Mouse (Mus musculus): ENCODE results near the gene Hist1h3h. TPM values are rescaled to one million over a fixed set of nuclear protein-coding genes. Genes with fewer than 3 reads are reported as not detected.
"Not testable (repeated sequence)": the region's sequence is repeated elsewhere in the genome, so short reads cannot be mapped to it uniquely, and the experiment has no call there.

Gene Hist1h3h
- polyA plus RNA-seq, 1 experiment from 2014 or later: 36.8 TPM

DNA sequence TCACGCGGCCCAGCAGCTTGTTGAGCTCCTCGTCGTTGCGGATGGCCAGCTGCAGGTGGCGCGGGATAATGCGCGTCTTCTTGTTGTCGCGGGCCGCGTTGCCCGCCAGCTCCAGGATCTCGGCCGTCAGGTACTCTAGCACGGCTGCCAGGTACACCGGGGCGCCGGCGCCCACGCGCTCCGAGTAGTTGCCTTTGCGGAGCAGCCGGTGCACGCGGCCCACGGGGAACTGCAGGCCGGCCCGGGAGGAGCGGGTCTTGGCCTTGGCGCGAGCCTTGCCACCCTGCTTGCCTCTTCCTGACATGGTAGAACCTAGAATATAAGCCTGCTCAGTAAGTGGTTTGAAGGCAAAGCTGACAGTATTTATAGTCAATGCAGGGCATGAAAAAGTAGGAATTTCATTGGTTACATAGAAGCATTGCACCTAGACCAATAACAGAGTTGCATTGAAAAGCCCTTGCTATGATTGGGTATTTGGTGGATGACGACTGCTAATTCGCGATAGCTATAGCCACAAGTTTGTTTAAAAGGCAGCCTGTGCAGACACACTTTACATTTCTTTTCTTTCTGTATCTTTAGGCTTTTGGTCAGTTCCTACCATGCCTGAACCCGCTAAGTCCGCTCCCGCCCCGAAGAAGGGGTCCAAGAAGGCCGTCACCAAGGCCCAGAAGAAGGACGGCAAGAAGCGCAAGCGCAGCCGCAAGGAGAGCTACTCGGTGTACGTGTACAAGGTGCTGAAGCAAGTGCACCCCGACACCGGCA lies 36.2 kb downstream of the Hist1h3h start, which contains the start of the genes Hist1h2ak and Hist1h2bn:
Gene Hist1h2ak, minus strand, starts transcription at position 304 of the 762 bp plus-strand sequence.
Gene Hist1h2bn, plus strand, starts transcription at position 600 of the 762 bp plus-strand sequence.
- not testable (repeated sequence) for H3K27me3 ChIP-seq, H3K36me3 ChIP-seq, H3K9me3 ChIP-seq
- Histone ChIP-seq H3K9ac (replicated peaks) (peak within 1 kb of the TSS; percentile 68), H3K4me1 (replicated peaks) (peaks cover 24% of the 10 kb centered on the region), H3K4me3 (replicated peaks) (peak within 1 kb of the TSS; percentile 47), H3K4me2 (peak within 1 kb of the TSS; percentile 73), H3K27ac (peak within 1 kb of the TSS; percentile 95)
- WGBS: under 1% methylated on average over 44 of the region's 50 CpGs
- peak; percentile 95 for ATAC-seq (ENCODE audit: insufficient number of reproducible peaks, insufficient read depth, low FRiP score, low TSS enrichment, low read depth)

DNA sequence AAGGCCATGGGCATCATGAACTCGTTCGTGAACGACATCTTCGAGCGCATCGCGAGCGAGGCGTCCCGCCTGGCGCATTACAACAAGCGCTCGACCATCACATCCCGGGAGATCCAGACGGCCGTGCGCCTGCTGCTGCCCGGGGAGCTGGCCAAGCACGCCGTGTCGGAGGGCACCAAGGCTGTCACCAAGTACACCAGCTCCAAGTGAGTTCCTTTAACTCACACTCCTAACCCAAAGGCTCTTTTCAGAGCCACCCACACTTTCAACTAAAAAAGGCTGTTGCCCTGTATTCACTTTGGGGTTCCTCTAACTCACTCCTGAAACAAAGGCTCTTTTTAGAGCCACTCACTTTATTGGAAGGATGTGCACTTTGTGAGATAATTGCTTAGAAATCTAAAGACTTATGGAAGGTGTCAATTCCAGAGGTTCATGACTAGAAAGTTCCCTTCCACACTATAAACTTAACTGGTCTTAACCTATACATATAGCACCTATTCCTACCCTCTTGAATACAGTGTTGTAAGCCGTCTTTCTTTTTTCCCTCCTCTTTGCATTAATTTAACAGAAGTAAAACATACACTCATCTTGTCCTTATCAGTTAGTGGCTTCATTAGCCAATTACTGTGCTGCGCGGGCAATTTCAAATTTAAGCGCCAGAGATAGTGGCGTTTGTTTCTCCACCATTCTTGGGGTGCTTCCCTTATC lies 37.0 kb downstream of the Hist1h3h start:
- Histone ChIP-seq H3K4me1 (replicated peaks) (peaks cover 18% of the 10 kb centered on the region), H3K9ac (replicated peaks) (peak overlapping the region; percentile 66), H3K4me2 (peak overlapping the region; percentile 73), H3K4me3 (replicated peaks) (peak overlapping the region; percentile 47), H3K27ac (peak overlapping the region; percentile 95)
- 2% methylated on average over 16 of the region's 26 CpGs for WGBS
- not testable (repeated sequence) for H3K27me3 ChIP-seq; ATAC-seq (ENCODE audit: insufficient number of reproducible peaks, insufficient read depth, low FRiP score, low TSS enrichment, low read depth); H3K9me3 ChIP-seq; H3K36me3 ChIP-seq

DNA sequence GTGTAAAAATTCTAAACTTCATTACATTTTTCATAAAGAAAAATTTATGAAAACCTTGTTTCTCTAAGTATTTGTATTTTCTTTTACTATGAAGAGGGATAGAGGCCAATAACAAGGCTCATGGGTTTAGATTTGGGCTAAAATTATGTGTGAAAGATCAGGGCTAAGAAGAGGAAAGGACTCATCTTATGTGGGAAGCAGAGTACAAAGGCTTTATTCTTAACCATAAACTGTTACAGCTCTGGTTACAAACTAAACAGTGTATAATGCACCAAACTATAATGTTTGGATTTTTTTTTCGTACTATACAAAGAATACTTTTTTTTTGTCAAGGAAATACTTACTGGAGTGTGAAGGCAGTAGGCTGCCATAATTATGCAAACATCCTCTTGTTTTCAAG lies 38.2 kb downstream of the Hist1h3h start:
- Histone ChIP-seq H3K4me3 (replicated peaks) (no peak overlapping the region), H3K27me3 (no peaks in the 10 kb centered on the region), H3K4me2 (peak overlapping the region; percentile 73; the same call in 1 of the 2 replicates), H3K27ac (no peak overlapping the region), H3K4me1 (replicated peaks) (peaks cover 15% of the 10 kb centered on the region), H3K9ac (replicated peaks) (no peak overlapping the region), H3K36me3 (no peaks in the 10 kb centered on the region), H3K9me3 (no peaks in the 10 kb centered on the region)
- WGBS: 72% methylated on average over 1 of the region's 1 CpGs
- no peak for ATAC-seq (ENCODE audit: insufficient number of reproducible peaks, insufficient read depth, low FRiP score, low TSS enrichment, low read depth)

Small RNA genes lying within 50 kb of the gene (microRNA-seq; reads per million reads assigned to microRNA genes)
- gene Gm44357 (not detected), gene Gm44367 (not detected), gene Gm44454 (not detected)

Other genes starting within 250 kb of the Hist1h3h start
- 2.1 TPM in 2 replicates for gene Nkapl, start 249.2 kb upstream of the Hist1h3h start, polyA plus RNA-seq (2016; fragmentation: Nextera tagmentation; extraction: Ambion mirVana)
- gene Zkscan4, start 238.8 kb upstream of the Hist1h3h start, polyA plus RNA-seq (2016; fragmentation: Nextera tagmentation; extraction: Ambion mirVana): 3.6 and 4.1 TPM in 2 replicates
- gene Gm10065, start 238.2 kb upstream of the Hist1h3h start, polyA plus RNA-seq (2016; fragmentation: Nextera tagmentation; extraction: Ambion mirVana): not detected in 2 replicates
- gene AK157302, start 222.4 kb upstream of the Hist1h3h start, polyA plus RNA-seq (2016; fragmentation: Nextera tagmentation; extraction: Ambion mirVana): 0.42 and 0.48 TPM in 2 replicates
- 4.7 and 4.8 TPM in 2 replicates for gene Gm11273, start 216.2 kb upstream of the Hist1h3h start, polyA plus RNA-seq (2016; fragmentation: Nextera tagmentation; extraction: Ambion mirVana)
- 8.4 and 8.7 TPM in 2 replicates for gene Zkscan8, start 186.5 kb upstream of the Hist1h3h start, polyA plus RNA-seq (2016; fragmentation: Nextera tagmentation; extraction: Ambion mirVana)
- gene Olfr1366, start 174.9 kb upstream of the Hist1h3h start, polyA plus RNA-seq (2016; fragmentation: Nextera tagmentation; extraction: Ambion mirVana): 0.12 and 0.18 TPM in 2 replicates
- gene Olfr1535, start 157.8 kb upstream of the Hist1h3h start, polyA plus RNA-seq (2016; fragmentation: Nextera tagmentation; extraction: Ambion mirVana): 0.05 TPM in 1 of 2 replicates, not detected in the other
- not detected in 2 replicates for gene Olfr1364, start 135.9 kb upstream of the Hist1h3h start, polyA plus RNA-seq (2016; fragmentation: Nextera tagmentation; extraction: Ambion mirVana)
- gene Olfr1362, start 103.6 kb upstream of the Hist1h3h start, polyA plus RNA-seq (2016; fragmentation: Nextera tagmentation; extraction: Ambion mirVana): not detected in 2 replicates
- gene Olfr11, start 75.1 kb upstream of the Hist1h3h start, polyA plus RNA-seq (2016; fragmentation: Nextera tagmentation; extraction: Ambion mirVana): not detected in 2 replicates
- gene Olfr1361, start 54.3 kb upstream of the Hist1h3h start, polyA plus RNA-seq (2016; fragmentation: Nextera tagmentation; extraction: Ambion mirVana): not detected in 2 replicates
- gene Olfr1360, start 40.3 kb upstream of the Hist1h3h start, polyA plus RNA-seq (2016; fragmentation: Nextera tagmentation; extraction: Ambion mirVana): not detected in 2 replicates
- gene Olfr1359, start 19.5 kb upstream of the Hist1h3h start, polyA plus RNA-seq (2016; fragmentation: Nextera tagmentation; extraction: Ambion mirVana): not detected in 2 replicates
- 4.6 and 6.2 TPM in 2 replicates for gene Hist1h2bl, start 1.5 kb upstream of the Hist1h3h start, polyA plus RNA-seq (2016; fragmentation: Nextera tagmentation; extraction: Ambion mirVana)
- gene Hist1h2ai, start 1.2 kb upstream of the Hist1h3h start, polyA plus RNA-seq (2016; fragmentation: Nextera tagmentation; extraction: Ambion mirVana): 55.1 and 62.4 TPM in 2 replicates
- gene Hist1h2bm, start 4.4 kb downstream of the Hist1h3h start, polyA plus RNA-seq (2016; fragmentation: Nextera tagmentation; extraction: Ambion mirVana): 8.4 and 8.9 TPM in 2 replicates
- 0.88 and 0.99 TPM in 2 replicates for gene Hist1h4j, start 17.4 kb downstream of the Hist1h3h start, polyA plus RNA-seq (2016; fragmentation: Nextera tagmentation; extraction: Ambion mirVana)
- 5.4 and 11.3 TPM in 2 replicates for gene Hist1h4k, start 32.8 kb downstream of the Hist1h3h start, polyA plus RNA-seq (2016; fragmentation: Nextera tagmentation; extraction: Ambion mirVana)
- 51.3 and 71.5 TPM in 2 replicates for gene Hist1h2ak, start 36.2 kb downstream of the Hist1h3h start, polyA plus RNA-seq (2016; fragmentation: Nextera tagmentation; extraction: Ambion mirVana)
- gene Hist1h2bn, start 36.5 kb downstream of the Hist1h3h start, polyA plus RNA-seq (2016; fragmentation: Nextera tagmentation; extraction: Ambion mirVana): 8.0 and 9.8 TPM in 2 replicates
- 40.4 and 49.4 TPM in 2 replicates for gene Hist1h1b, start 63.0 kb downstream of the Hist1h3h start, polyA plus RNA-seq (2016; fragmentation: Nextera tagmentation; extraction: Ambion mirVana)
- 163 and 202 TPM in 2 replicates for gene Hist1h3i, start 65.7 kb downstream of the Hist1h3h start, polyA plus RNA-seq (2016; fragmentation: Nextera tagmentation; extraction: Ambion mirVana)
- gene Hist1h2an, start 69.6 kb downstream of the Hist1h3h start, polyA plus RNA-seq (2016; fragmentation: Nextera tagmentation; extraction: Ambion mirVana): 16.8 and 19.0 TPM in 2 replicates
- 1.5 and 3.9 TPM in 2 replicates for gene Hist1h2bp, start 69.8 kb downstream of the Hist1h3h start, polyA plus RNA-seq (2016; fragmentation: Nextera tagmentation; extraction: Ambion mirVana)
- 36.6 and 45.0 TPM in 2 replicates for gene Hist1h2bq, start 92.5 kb downstream of the Hist1h3h start, polyA plus RNA-seq (2016; fragmentation: Nextera tagmentation; extraction: Ambion mirVana)
- not detected in 2 replicates for gene Hist1h2ao, start 92.8 kb downstream of the Hist1h3h start, polyA plus RNA-seq (2016; fragmentation: Nextera tagmentation; extraction: Ambion mirVana)
- gene Hist1h4m, start 94.1 kb downstream of the Hist1h3h start, polyA plus RNA-seq (2016; fragmentation: Nextera tagmentation; extraction: Ambion mirVana): not detected in 2 replicates
- 21.2 and 21.3 TPM in 2 replicates for gene Hist1h4n, start 114.5 kb downstream of the Hist1h3h start, polyA plus RNA-seq (2016; fragmentation: Nextera tagmentation; extraction: Ambion mirVana)
- gene Hist1h2ap, start 115.8 kb downstream of the Hist1h3h start, polyA plus RNA-seq (2016; fragmentation: Nextera tagmentation; extraction: Ambion mirVana): 6,267 and 7,120 TPM in 2 replicates
- 38.6 and 46.0 TPM in 2 replicates for gene Hist1h2br, start 116.1 kb downstream of the Hist1h3h start, polyA plus RNA-seq (2016; fragmentation: Nextera tagmentation; extraction: Ambion mirVana)
- 23.2 and 25.2 TPM in 2 replicates for gene Zfp184, start 227.4 kb downstream of the Hist1h3h start, polyA plus RNA-seq (2016; fragmentation: Nextera tagmentation; extraction: Ambion mirVana)